Mouse (Mus musculus) liver, embryonic 15.5 days (tissue): ENCODE data around the gene Ankrd45. TPM values are rescaled to one million over a fixed set of nuclear protein-coding genes. Genes with fewer than 3 reads are reported as not detected.
"Not testable (repeated sequence)": the region's sequence is repeated elsewhere in the genome, so short reads cannot be mapped to it uniquely, and the experiment has no call there.

ENCODE experiments used
- ATAC-seq: fragments of 200-750 bp; cut with Nextera tagmentation; 2 replicates; pipeline ENCODE4 v1.8.0; 2017; ENCODE audit warnings: moderate number of reproducible peaks, mild to moderate bottlenecking, moderate library complexity; ENCODE audit not compliant: insufficient read depth
- H3K27ac ChIP-seq: fragments of 300-500 bp; sonication (generic); replicated peaks from 2 replicates; pipeline ENCODE4 v1.5.1; 2015; ENCODE audit warnings: mild to moderate bottlenecking, inconsistent platforms
- H3K27me3 ChIP-seq: fragments of 300-500 bp; sonication (generic); 2 replicates; pipeline ENCODE4 v1.6.1; 2015; ENCODE audit warnings: mild to moderate bottlenecking, inconsistent platforms
- H3K36me3 ChIP-seq: fragments of 300-500 bp; sonication (generic); replicated peaks from 2 replicates; pipeline ENCODE4 v1.6.1; 2015; ENCODE audit warnings: moderate library complexity, mild to moderate bottlenecking, inconsistent platforms
- H3K4me1 ChIP-seq: fragments of 300-500 bp; sonication (generic); replicated peaks from 2 replicates; pipeline ENCODE4 v1.6.1; 2015; ENCODE audit warnings: inconsistent platforms
- H3K4me2 ChIP-seq: fragments of 300-500 bp; sonication (generic); 2 replicates; pipeline ENCODE4 v1.6.1; 2015; ENCODE audit warnings: moderate library complexity, mild to moderate bottlenecking, inconsistent platforms
- H3K4me3 ChIP-seq: fragments of 300-500 bp; sonication (generic); replicated peaks from 2 replicates; pipeline ENCODE4 v1.5.1; 2015; ENCODE audit warnings: mild to moderate bottlenecking, inconsistent platforms
- H3K9ac ChIP-seq: fragments of 300-500 bp; sonication (generic); 2 replicates; pipeline ENCODE4 v1.6.1; 2015; ENCODE audit warnings: moderate library complexity, mild to moderate bottlenecking, inconsistent platforms
- H3K9me3 ChIP-seq: fragments of 300-500 bp; sonication (generic); replicated peaks from 2 replicates; pipeline ENCODE4 v1.6.1; 2016; ENCODE audit warnings: inconsistent platforms
- WGBS: fragments of 180-500 bp; shearing (Covaris S2); methylation state at CpG from one replicate; pipeline ENCODE4 v1.1.7; 2015; ENCODE audit warnings: mixed read lengths; ENCODE audit not compliant: insufficient replicate concordance; 5-methylcytosine and 5-hydroxymethylcytosine counted together
- polyA plus RNA-seq: library from polyadenylated mRNA; unstranded; fragments of >200 nt; fragmentation: Nextera tagmentation; extraction: Ambion mirVana; gene quantifications from 2 replicates; pipeline ENCODE4 v1.2.1, GENCODE M21; 2015

The Ankrd45 gene
- polyA plus RNA-seq, 1 experiment from 2014 or later = 0.09 TPM

GRCm38 (mm10) chr1:161190253-161190910, 47.9 kb downstream of the Ankrd45 start:
- Histone ChIP-seq H3K27ac (no peak overlapping the region), H3K4me2 (no peak overlapping the region), H3K9ac (no peak overlapping the region), H3K4me3 (no peak overlapping the region), H3K36me3 (no peaks in the 10 kb centered on the region), H3K27me3 (peaks cover 18% of the 10 kb centered on the region), H3K4me1 (no peaks in the 10 kb centered on the region; the same call in 1 of the 2 replicates), H3K9me3 (no peaks in the 10 kb centered on the region)
- WGBS = 51% methylated on average over 9 of the region's 9 CpGs
- no peak for ATAC-seq

DNA sequence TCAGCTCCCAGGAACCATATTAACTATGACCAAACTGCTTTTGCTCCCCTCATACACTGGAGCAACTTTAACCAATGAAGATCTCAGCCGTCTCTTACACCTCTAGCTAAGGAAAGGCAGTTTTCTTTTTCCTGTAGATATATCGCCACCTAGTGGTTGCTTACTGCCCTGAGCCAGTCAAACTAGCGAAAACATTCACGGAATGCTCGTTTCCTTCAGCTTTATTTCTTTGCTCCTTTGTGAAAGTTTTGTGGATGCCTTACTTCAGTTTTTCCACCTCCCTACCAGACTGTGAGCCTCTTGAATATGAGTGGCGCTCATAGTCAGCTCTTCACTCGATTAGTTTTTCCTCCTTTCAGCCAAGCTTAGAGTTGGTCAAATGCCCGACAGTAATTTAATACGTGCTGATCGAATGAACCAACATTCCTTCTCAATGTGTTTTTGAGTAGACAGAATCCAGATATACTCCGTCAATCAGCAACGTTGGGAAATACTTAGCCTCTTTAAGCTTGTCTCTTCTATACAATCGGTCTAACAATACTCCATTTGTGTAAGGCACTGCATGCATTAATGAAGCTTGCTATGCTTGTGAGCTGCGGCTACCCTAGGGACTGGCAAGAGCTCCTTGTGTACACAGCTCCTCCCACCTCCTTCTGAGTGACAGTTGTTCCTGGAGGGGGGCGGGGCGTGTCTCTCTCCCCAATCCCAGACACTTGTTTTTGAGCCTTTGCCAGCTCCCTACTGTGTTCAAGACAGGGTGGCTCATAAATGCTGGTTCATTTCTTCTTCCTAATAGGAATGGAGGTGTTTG, 53.3 kb downstream of the Ankrd45 start:
- no peaks in the 10 kb centered on the region for H3K36me3 ChIP-seq
- H3K9me3 ChIP-seq = no peaks in the 10 kb centered on the region
- H3K27ac ChIP-seq = no peak overlapping the region
- peaks cover 18% of the 10 kb centered on the region for H3K27me3 ChIP-seq
- peak overlapping the region; percentile 44 for H3K9ac ChIP-seq
- peak overlapping the region; percentile 68 for H3K4me2 ChIP-seq
- peak overlapping the region; percentile 54 for H3K4me3 ChIP-seq
- under 1% methylated on average over 16 of the region's 16 CpGs for WGBS
- H3K4me1 ChIP-seq = peaks cover 7% of the 10 kb centered on the region
- ATAC-seq = peak; percentile 91

- 0 out of 2 replicates have a peak overlapping the region, but pooled peaks have one; percentile 44 for H3K9ac ChIP-seq
- not testable (repeated sequence) for H3K4me1 ChIP-seq, H3K9me3 ChIP-seq, H3K36me3 ChIP-seq, ATAC-seq, H3K27ac ChIP-seq
- peaks cover 16% of the 10 kb centered on the region for H3K27me3 ChIP-seq
- H3K4me2 ChIP-seq = peak overlapping the region; percentile 68
- H3K4me3 ChIP-seq = peak overlapping the region; percentile 54
- WGBS = 55% methylated on average over 11 of the region's 11 CpGs
Observed at GRCm38 (mm10) chr1:161196364-161196763, 53.9 kb downstream of the Ankrd45 start.

DNA sequence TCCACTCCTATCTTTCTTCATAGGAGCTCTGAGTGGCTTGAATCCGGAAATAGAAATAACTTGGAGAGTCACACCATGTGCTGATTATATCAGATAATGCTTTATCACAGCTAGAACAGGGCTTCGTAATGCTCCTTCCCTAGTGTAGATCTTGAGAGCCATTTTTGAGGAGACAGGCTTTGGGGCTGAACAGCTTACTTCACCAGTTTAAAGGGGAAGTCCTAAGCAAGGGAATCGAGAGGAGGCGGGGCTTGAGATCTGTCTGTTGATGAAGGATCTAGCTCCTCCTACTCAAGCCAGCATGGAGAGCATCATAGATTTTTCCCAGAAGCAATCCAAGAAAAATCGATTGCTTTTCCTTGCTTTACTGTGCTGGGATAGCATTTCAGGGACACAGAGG, 57.4 kb downstream of the Ankrd45 start:
- H3K4me2 ChIP-seq = no peak overlapping the region
- no peak overlapping the region for H3K9ac ChIP-seq
- no peaks in the 10 kb centered on the region for H3K9me3 ChIP-seq
- H3K36me3 ChIP-seq = no peaks in the 10 kb centered on the region
- H3K27ac ChIP-seq = no peak overlapping the region
- no peak overlapping the region for H3K4me3 ChIP-seq
- 33% methylated on average over 5 of the region's 5 CpGs for WGBS
- peaks cover 3% of the 10 kb centered on the region; the same call in 1 of the 2 replicates for H3K27me3 ChIP-seq
- peaks cover 7% of the 10 kb centered on the region for H3K4me1 ChIP-seq
- ATAC-seq = no peak

DNA sequence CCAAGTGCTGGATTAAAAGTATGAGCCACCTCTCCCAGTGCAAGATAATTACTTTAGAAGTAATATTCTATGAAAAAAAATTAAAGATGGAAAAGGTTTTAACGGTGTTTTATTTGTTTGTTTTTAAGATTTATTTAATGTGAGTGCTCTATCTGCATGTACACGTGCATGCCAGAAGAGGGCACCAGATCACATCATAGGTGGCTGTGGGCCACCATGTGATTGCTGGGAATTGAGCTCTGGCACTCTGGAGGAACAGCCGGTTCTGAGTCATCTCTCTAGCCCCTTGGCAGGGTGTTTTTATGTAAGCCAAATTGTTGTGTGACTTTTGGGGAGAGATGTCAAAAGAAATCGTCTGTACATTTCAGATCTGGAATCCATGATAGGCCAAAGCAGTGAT, 72.0 kb downstream of the Ankrd45 start:
- ATAC-seq = no peak
- 31% methylated on average over 4 of the region's 4 CpGs for WGBS
- no peaks in the 10 kb centered on the region for H3K27me3 ChIP-seq
- H3K36me3 ChIP-seq = no peaks in the 10 kb centered on the region
- H3K27ac ChIP-seq = no peak overlapping the region
- H3K9me3 ChIP-seq = no peaks in the 10 kb centered on the region
- H3K4me1 ChIP-seq = no peaks in the 10 kb centered on the region
- H3K9ac ChIP-seq = no peak overlapping the region
- H3K4me2 ChIP-seq = no peak overlapping the region
- no peak overlapping the region for H3K4me3 ChIP-seq

- no peak for ATAC-seq
- H3K36me3 ChIP-seq = no peaks in the 10 kb centered on the region
- no peak overlapping the region for H3K27ac ChIP-seq
- no peak overlapping the region for H3K4me2 ChIP-seq
- H3K4me1 ChIP-seq = no peaks in the 10 kb centered on the region
- H3K27me3 ChIP-seq = no peaks in the 10 kb centered on the region
- WGBS = 42% methylated on average over 3 of the region's 3 CpGs
- no peak overlapping the region for H3K9ac ChIP-seq
- H3K9me3 ChIP-seq = no peaks in the 10 kb centered on the region
- no peak overlapping the region for H3K4me3 ChIP-seq
Observed at GRCm38 (mm10) chr1:161219816-161220215, 77.3 kb downstream of the Ankrd45 start.

Other genes with a start within 250 kb of the Ankrd45 start
- 3.9 and 4.8 TPM in 2 replicates for gene Rc3h1, start 236.3 kb upstream of the Ankrd45 start, polyA plus RNA-seq
- gene Serpinc1, start 164.1 kb upstream of the Ankrd45 start, polyA plus RNA-seq = 916 and 1,075 TPM in 2 replicates
- gene Zbtb37, start 107.8 kb upstream of the Ankrd45 start, polyA plus RNA-seq = 1.3 and 2.0 TPM in 2 replicates
- 29.9 and 30.5 TPM in 2 replicates for gene Dars2, start 72.0 kb upstream of the Ankrd45 start, polyA plus RNA-seq
- gene Cenpl, start 72.0 kb upstream of the Ankrd45 start, polyA plus RNA-seq = 38.0 and 39.3 TPM in 2 replicates
- gene Klhl20, start 11.2 kb upstream of the Ankrd45 start, polyA plus RNA-seq = 4.5 and 5.4 TPM in 2 replicates
- not detected in 2 replicates for gene Tex50, start 16.6 kb downstream of the Ankrd45 start, polyA plus RNA-seq
- 354 and 355 TPM in 2 replicates for gene Prdx6, start 108.5 kb downstream of the Ankrd45 start, polyA plus RNA-seq